In genomic region chr17:93237355-93237754, GRCm38 (mm10) we compare ENCODE assay signal across 30 mouse cellular contexts. TPM values are rescaled to one million over a fixed set of nuclear protein-coding genes. Genes with fewer than 3 reads are reported as not detected.
"Had no signal": no experiment of that assay in that cellular context is flagged by ENCODE, and none has a peak within 500 bp of the region (broad histone marks: within the 10 kb centered on the region; RNA-seq: fewer than 3 reads in every experiment).

No protein-coding gene starts in this region.

- DNase-seq: gastrocnemius, adult 2 months; gastrocnemius, postnatal 10 days; gastrocnemius, postnatal 25 days; heart, adult 18-20 months; heart, postnatal 10 days; kidney, adult 11 months; kidney, adult 2 months; kidney, adult 9 months; kidney, postnatal 14 days; kidney, postnatal 36 days; liver had no signal

- H3K9ac ChIP-seq: heart, embryonic 12.5 days; hindbrain, embryonic 13.5 days; hindbrain, embryonic 15.5 days; kidney, embryonic 15.5 days; limb, embryonic 12.5 days had no signal

- H3K4me1 ChIP-seq: heart, embryonic 10.5 days; heart, embryonic 12.5 days; hindbrain, embryonic 13.5 days; hindbrain, embryonic 15.5 days; kidney, embryonic 15.5 days; limb, embryonic 10.5 days; limb, embryonic 12.5 days had no signal

- ATAC-seq: hindbrain, postnatal 0 days; intestine, embryonic 16.5 days had no signal

- H3K9me3 ChIP-seq: heart, embryonic 10.5 days; heart, embryonic 12.5 days; hindbrain, embryonic 13.5 days; hindbrain, embryonic 15.5 days; kidney, embryonic 15.5 days; limb, embryonic 10.5 days; limb, embryonic 12.5 days had no signal

- H3K4me2 ChIP-seq: heart, embryonic 12.5 days; hindbrain, embryonic 13.5 days; hindbrain, embryonic 15.5 days; kidney, embryonic 15.5 days; limb, embryonic 12.5 days; liver, embryonic 11.5 days had no signal

- H3K27me3 ChIP-seq: heart, embryonic 12.5 days; hindbrain, embryonic 13.5 days; hindbrain, embryonic 15.5 days; kidney, embryonic 15.5 days; limb, embryonic 12.5 days had no signal

- H3K27ac ChIP-seq: gastrocnemius, adult 2 months; heart, embryonic 10.5 days; hindbrain, embryonic 13.5 days; hindbrain, embryonic 15.5 days; hindbrain, postnatal 0 days; kidney, embryonic 15.5 days; kidney, postnatal 0 days; layer of hippocampus, adult 2 months; left cerebral cortex, adult 2 months; limb, embryonic 10.5 days; limb, embryonic 12.5 days had no signal

- H3K36me3 ChIP-seq: heart, embryonic 10.5 days; heart, embryonic 12.5 days; hindbrain, embryonic 13.5 days; hindbrain, embryonic 15.5 days; kidney, embryonic 15.5 days; limb, embryonic 10.5 days; limb, embryonic 12.5 days had no signal

- H3K4me3 ChIP-seq: gastrocnemius, adult 2 months; heart, embryonic 10.5 days; heart, embryonic 12.5 days; hindbrain, embryonic 13.5 days; hindbrain, embryonic 15.5 days; kidney, embryonic 15.5 days; layer of hippocampus, adult 2 months; left cerebral cortex, adult 2 months; limb, embryonic 10.5 days; limb, embryonic 12.5 days had no signal

RNA-seq across cellular contexts. Expression of gene Adcyap1, which starts 38.5 kb away (rescaled TPM):
- total RNA-seq: gastrocnemius, adult 2 months; gastrocnemius, postnatal 25 days; gastrocnemius, postnatal 4 days; granulocyte monocyte progenitor cell, adult 5-6 weeks; heart, adult 18-20 months; heart, adult 8-10 months; heart, postnatal 10 days; heart, postnatal 25 days; hematopoietic stem cell, adult 5-6 weeks had no signal
- polyA plus RNA-seq: heart, embryonic 16.5 days; kidney, adult 2 months; kidney, embryonic 15.5 days; limb, embryonic 10.5 days had no signal
